In the genomic region with DNA sequence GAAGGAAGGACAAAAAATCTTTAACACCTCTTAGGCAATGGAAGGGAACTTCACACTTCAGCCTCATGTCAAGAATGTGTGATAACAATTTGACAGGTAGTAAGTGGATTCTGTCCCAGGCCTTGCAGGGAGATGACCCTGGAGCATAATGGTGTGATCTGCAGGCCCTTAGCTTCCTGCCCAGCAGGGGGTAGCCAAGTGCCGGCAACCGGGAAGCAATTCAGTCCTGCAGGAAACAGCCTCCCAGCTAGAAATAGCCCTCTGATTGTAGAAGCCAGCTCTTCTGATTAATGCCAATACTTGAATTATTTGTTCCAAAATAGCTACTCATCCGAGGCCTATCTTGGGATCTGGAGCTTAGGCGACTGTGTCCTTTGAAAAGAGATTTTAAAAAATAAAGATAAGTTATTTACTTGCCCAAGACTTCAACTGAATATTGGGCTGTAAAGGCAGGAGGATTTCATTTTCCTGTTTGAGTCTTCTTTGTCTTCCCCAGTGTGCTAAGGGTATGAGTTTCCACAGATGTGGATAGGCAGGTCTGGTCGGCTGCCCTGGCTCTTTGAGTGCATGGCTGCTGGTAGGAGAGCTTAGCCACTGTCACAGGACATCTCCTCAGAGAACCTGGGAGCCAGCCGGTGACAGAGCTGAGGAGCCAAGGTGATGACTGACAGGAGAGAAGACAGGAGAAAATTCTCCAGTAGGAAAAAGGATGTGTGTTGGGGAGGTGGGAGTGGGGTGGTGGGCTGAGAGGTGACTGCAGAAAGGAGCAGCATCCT, we compare ENCODE assay signal across 8 mouse cellular contexts.
A peak's percentile ranks its signal among the peaks of the same experiment; 100 is the strongest.
DNase-seq lines count a peak whose midpoint lies in the region; ATAC-seq lines count a peak whose summit lies in the region.

No protein-coding gene starts in this region.

- peak; percentile 72 for DNase-seq in R1 (ENCODE audit: low read depth, low spot score)
- peak; percentile 2 for DNase-seq in cerebellum, adult 9-11 months
- DNase-seq in layer of hippocampus, adult 9-11 months = peak; percentile 2
- peak; percentile 23 to 60 for DNase-seq in right cerebral cortex, postnatal 10 days (ENCODE audit: low spot score in 2 of 2)
- no peak for DNase-seq in natural killer cell, adult 2 months (ENCODE audit: low spot score in 2 of 2)

- peak; percentile 79 for ATAC-seq in frontal cortex, adult (ENCODE audit: low TSS enrichment)
- ATAC-seq in hematopoietic stem cell, adult 5-6 weeks (replicated peaks in 1 of 2; ENCODE audit: insufficient read depth in 1 of 2, low FRiP score in 2 of 2, low TSS enrichment in 1 of 2, low read depth in 1 of 2, poor library complexity in 2 of 2, severe bottlenecking in 2 of 2) = peak; percentile 80 to 82
- ATAC-seq in megakaryocyte progenitor cell, adult 5-6 weeks (replicated peaks; ENCODE audit: poor library complexity) = peak; percentile 90

Comparison
In these comparisons a context has a peak if more than half of its experiments do, and no peak if none do; other contexts are left out.
1. DNase-seq: peak in R1 (single experiment), cerebellum, adult 9-11 months (single experiment), layer of hippocampus, adult 9-11 months (single experiment) and right cerebral cortex, postnatal 10 days (2 of 2); none in natural killer cell, adult 2 months (0 of 2).
2. Peak in every context shown above with its lines, with median percentiles within 50 percentile points of each other: ATAC-seq.